Mouse (Mus musculus) stomach, postnatal 0 days (tissue): ENCODE measurements around the gene Zfp866. TPM values are rescaled to one million over a fixed set of nuclear protein-coding genes. Genes with fewer than 3 reads are reported as not detected.
A peak's percentile ranks its signal among the peaks of the same experiment; 100 is the strongest.

Source experiments
- ATAC-seq: fragments of 200-750 bp; cut with Nextera tagmentation; 2 replicates; pipeline ENCODE4 v1.8.0; 2017; ENCODE audit not compliant: low FRiP score, low TSS enrichment
- DNase-seq: peaks from one replicate; pipeline ENCODE4 v3.0.0-alpha.2; 2016; ENCODE audit warnings: low spot score
- H3K27ac ChIP-seq: fragments of 300-500 bp; sonication (generic); replicated peaks from 2 replicates; pipeline ENCODE4 v1.5.1; 2014; ENCODE audit warnings: mild to moderate bottlenecking, control low read depth
- H3K27me3 ChIP-seq: fragments of 300-500 bp; sonication (generic); 2 replicates; pipeline ENCODE4 v1.6.1; 2014; ENCODE audit warnings: low read length; ENCODE audit not compliant: control insufficient read depth, insufficient read depth
- H3K36me3 ChIP-seq: fragments of 300-500 bp; sonication (generic); 2 replicates; pipeline ENCODE4 v1.6.1; 2014; ENCODE audit warnings: low read length, mixed read lengths; ENCODE audit not compliant: control insufficient read depth, insufficient read depth
- H3K4me1 ChIP-seq: fragments of 300-500 bp; sonication (generic); replicated peaks from 2 replicates; pipeline ENCODE4 v1.6.1; 2014; ENCODE audit warnings: antibody characterized with exemption; ENCODE audit not compliant: control insufficient read depth, insufficient read depth
- H3K4me2 ChIP-seq: fragments of 300-500 bp; sonication (generic); replicated peaks from 2 replicates; pipeline ENCODE4 v1.6.1; 2014; ENCODE audit warnings: low read depth, mild to moderate bottlenecking, control low read depth, moderate library complexity
- H3K4me3 ChIP-seq: fragments of 300-500 bp; sonication (generic); 2 replicates; pipeline ENCODE4 v1.5.1; 2014; ENCODE audit warnings: low read depth, low read length, control low read depth
- H3K9ac ChIP-seq: fragments of 300-500 bp; sonication (generic); 2 replicates; pipeline ENCODE4 v1.6.1; 2014; ENCODE audit warnings: mild to moderate bottlenecking, low read length, control low read depth, mixed read lengths
- H3K9me3 ChIP-seq: fragments of 300-500 bp; sonication (generic); 2 replicates; pipeline ENCODE4 v1.6.1; 2016; ENCODE audit warnings: low read length; ENCODE audit not compliant: control insufficient read depth
- CTCF ChIP-seq: IDR thresholded peaks from 2 replicates; pipeline ENCODE4 v1.5.1; 2016; ENCODE audit warnings: antibody characterized with exemption, low read depth, mild to moderate bottlenecking, moderate library complexity
- EP300 ChIP-seq: optimal IDR thresholded peaks from 2 replicates; pipeline ENCODE3; 2016; ENCODE audit warnings: antibody characterized with exemption
- WGBS: fragments of 180-500 bp; shearing (Covaris S2); extraction: QIAGEN DNeasy Blood & Tissue Kit; methylation state at CpG from one replicate; pipeline ENCODE4 v1.1.7; 2014; 5-methylcytosine and 5-hydroxymethylcytosine counted together
- polyA plus RNA-seq: library from polyadenylated mRNA; unstranded; fragments of >200 nt; fragmentation: Nextera tagmentation; extraction: Ambion mirVana; gene quantifications from 2 replicates; pipeline ENCODE4 v1.2.1, GENCODE M21; 2015

Zfp866 gene
- polyA plus RNA-seq, 1 experiment from 2014 or later: 9.0 TPM

DNA sequence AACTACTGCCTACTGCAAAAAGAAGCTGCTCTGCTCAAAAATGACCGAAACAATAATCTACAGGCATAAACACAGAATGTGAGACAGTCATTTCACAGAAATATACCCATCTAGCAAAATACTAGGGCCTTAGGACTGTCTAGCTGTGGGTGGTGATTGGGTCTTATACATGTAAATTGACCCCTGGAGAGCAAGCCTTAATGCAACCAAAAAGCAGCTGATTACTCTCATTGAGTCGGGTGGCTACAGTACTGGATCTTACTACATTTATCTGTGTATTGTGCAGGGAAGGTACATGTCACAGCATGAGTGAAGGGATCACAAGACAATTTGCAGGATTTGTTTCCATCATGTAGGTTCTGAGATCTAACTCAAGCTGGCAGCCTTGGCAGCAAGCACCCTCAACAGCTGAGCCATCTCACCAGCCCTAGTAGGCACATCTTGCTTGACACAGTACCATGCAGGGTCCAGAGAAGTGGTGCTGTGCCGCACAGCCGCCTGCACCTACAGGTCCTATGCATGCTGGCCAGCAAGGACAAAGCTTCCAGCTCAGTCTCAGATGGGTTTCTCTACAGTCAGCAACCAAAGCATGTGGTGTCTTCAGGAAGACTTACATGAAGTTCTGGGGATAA lies 29.0 kb downstream of the Zfp866 start:
- no peaks in the 10 kb centered on the region for H3K27me3 ChIP-seq
- no peak overlapping the region for H3K4me3 ChIP-seq
- ATAC-seq: no peak
- no peak for TF ChIP-seq CTCF
- no peak for TF ChIP-seq EP300
- no peaks in the 10 kb centered on the region for H3K4me1 ChIP-seq
- peaks cover 34% of the 10 kb centered on the region for H3K36me3 ChIP-seq
- 90% methylated on average over 4 of the region's 4 CpGs for WGBS
- no peak for DNase-seq
- H3K27ac ChIP-seq: no peak overlapping the region
- H3K9me3 ChIP-seq: 0 out of 2 replicates have a peak, but pooled peaks cover 6% of the 10 kb centered on the region
- no peak overlapping the region for H3K9ac ChIP-seq
- H3K4me2 ChIP-seq: no peak overlapping the region

GRCm38 (mm10) chr8:69758316-69758715 lies 32.7 kb downstream of the Zfp866 start:
- H3K27ac ChIP-seq: no peak overlapping the region
- H3K36me3 ChIP-seq: peaks cover 5% of the 10 kb centered on the region
- ATAC-seq: no peak
- TF ChIP-seq CTCF (peak; percentile 17; the same call in 1 of the 2 replicates), EP300 (no peak)
- H3K27me3 ChIP-seq: no peaks in the 10 kb centered on the region
- H3K9ac ChIP-seq: no peak overlapping the region
- 91% methylated on average over 5 of the region's 5 CpGs for WGBS
- no peak overlapping the region for H3K4me3 ChIP-seq
- no peak overlapping the region for H3K4me2 ChIP-seq
- no peak for DNase-seq
- H3K9me3 ChIP-seq: no peaks in the 10 kb centered on the region
- H3K4me1 ChIP-seq: no peaks in the 10 kb centered on the region

DNA sequence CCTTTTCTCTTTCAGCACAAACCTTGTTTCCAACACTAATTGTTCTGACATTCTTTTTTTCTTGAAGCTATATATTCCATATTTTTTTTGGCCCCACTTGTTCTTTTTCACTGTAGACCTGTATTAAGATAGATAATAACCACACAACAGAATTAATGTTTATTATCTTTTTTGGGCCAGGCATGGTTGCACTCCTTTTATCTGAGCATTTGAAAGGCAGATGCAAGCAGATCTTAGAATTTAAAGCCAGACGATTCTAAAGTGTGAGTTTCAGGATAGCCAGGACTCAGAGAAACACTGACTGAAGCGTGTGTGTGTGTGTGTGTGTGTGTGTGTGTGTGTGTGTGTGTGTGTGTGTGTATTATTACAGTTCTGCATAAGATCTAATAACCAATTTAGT lies 38.5 kb downstream of the Zfp866 start:
- 92% methylated on average over 2 of the region's 2 CpGs for WGBS
- H3K27me3 ChIP-seq: no peaks in the 10 kb centered on the region

DNA sequence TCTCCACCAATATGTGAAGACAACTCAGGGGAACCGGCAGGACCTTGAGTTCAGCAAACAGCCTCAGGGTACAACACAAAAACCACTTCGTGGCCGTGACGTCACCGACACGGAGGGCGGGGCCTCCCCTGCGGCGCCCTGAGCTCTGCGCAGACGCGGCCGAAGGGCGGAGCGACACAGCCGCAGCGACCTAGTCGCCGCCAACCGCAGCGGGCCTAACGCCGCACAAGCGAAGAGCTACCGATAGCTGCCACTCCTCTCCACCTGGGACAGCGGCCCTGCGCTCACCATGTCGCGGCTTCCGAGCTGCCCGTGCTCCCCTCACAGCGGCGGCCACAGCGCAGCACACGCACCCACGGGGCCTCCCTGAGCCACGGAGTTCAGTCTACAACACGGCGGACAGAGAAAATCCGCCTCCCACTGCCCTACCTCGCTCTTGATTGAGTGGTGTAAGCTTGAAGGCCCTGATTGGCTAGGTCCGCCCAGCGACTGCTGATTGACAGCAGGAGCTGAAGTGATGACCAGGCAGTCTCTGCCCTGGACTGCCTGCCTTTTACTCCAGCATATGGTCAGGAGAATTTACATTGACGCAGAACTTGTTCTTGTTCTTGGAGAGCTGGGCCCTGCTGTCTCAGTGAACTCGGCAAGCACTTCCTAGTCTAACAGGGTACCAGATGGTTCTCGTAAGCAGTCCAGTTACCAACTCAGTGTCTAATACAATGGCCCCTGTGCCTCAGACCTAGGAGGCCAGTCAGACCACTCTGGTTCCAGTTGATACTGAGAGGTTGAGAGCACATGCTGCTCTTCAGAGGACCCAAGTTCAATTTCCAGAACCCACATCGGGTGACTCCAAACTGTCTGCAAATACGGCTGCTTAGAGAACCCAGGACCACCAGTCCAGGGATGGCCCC lies 41.2 kb downstream of the Zfp866 start, which contains the start of gene Zfp963:
Gene Zfp963, minus strand, starts transcription at position 427 of the 911 bp plus-strand sequence.
- H3K9me3 ChIP-seq: no peaks in the 10 kb centered on the region
- peak within 1 kb of the TSS; percentile 58 for H3K4me3 ChIP-seq
- 3% methylated on average over 47 of the region's 48 CpGs for WGBS
- ATAC-seq (peak; percentile 99), DNase-seq (peak; percentile 95)
- peaks cover 3% of the 10 kb centered on the region; the same call in 1 of the 2 replicates for H3K4me1 ChIP-seq
- H3K27me3 ChIP-seq: no peaks in the 10 kb centered on the region
- peak within 1 kb of the TSS; percentile 84 for H3K9ac ChIP-seq
- H3K27ac ChIP-seq: peak within 1 kb of the TSS; percentile 97
- peak within 1 kb of the TSS; percentile 54 for H3K4me2 ChIP-seq
- TF ChIP-seq CTCF: no peak
- no peak for TF ChIP-seq EP300
- no peaks in the 10 kb centered on the region for H3K36me3 ChIP-seq

More for the DNA sequence above, 38.5 kb downstream of the Zfp866 start:
- H3K9ac ChIP-seq: no peak overlapping the region
- DNase-seq (no peak), ATAC-seq (no peak)
- H3K4me2 ChIP-seq: no peak overlapping the region
- no peaks in the 10 kb centered on the region for H3K9me3 ChIP-seq
- no peaks in the 10 kb centered on the region for H3K36me3 ChIP-seq
- peaks cover 3% of the 10 kb centered on the region; the same call in 1 of the 2 replicates for H3K4me1 ChIP-seq
- H3K4me3 ChIP-seq: no peak overlapping the region
- H3K27ac ChIP-seq: no peak overlapping the region
- TF ChIP-seq EP300 (no peak), CTCF (no peak)

DNA sequence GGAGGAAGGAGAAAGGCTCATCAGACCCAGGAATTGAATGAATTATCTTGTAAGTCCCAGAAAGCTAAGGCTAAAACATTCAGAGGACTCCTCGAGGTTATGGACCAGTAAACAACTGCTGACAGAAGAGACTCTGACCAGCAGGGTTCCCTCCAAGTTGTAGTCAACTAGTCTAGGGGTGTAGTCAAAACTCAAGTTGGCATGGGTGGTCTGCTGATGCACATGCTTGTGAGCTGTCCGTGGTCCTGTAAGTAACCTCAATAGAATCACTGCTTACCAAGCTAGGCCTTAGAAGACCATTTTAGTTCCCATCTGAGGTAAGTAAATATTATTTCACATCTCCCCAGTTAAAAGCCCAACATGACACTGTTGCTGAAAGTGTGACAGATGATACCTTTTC lies 49.7 kb downstream of the Zfp866 start:
- DNase-seq: no peak
- H3K27ac ChIP-seq: no peak overlapping the region
- 0 out of 2 replicates have a peak, but pooled peaks cover 2% of the 10 kb centered on the region for H3K36me3 ChIP-seq
- TF ChIP-seq CTCF (no peak), EP300 (no peak)
- no peaks in the 10 kb centered on the region for H3K4me1 ChIP-seq
- H3K4me2 ChIP-seq: no peak overlapping the region
- H3K9me3 ChIP-seq: no peaks in the 10 kb centered on the region
- no peak overlapping the region for H3K9ac ChIP-seq
- WGBS: 74% methylated on average over 2 of the region's 2 CpGs
- no peaks in the 10 kb centered on the region for H3K27me3 ChIP-seq
- ATAC-seq: no peak
- no peak overlapping the region for H3K4me3 ChIP-seq
